In the genomic region with DNA sequence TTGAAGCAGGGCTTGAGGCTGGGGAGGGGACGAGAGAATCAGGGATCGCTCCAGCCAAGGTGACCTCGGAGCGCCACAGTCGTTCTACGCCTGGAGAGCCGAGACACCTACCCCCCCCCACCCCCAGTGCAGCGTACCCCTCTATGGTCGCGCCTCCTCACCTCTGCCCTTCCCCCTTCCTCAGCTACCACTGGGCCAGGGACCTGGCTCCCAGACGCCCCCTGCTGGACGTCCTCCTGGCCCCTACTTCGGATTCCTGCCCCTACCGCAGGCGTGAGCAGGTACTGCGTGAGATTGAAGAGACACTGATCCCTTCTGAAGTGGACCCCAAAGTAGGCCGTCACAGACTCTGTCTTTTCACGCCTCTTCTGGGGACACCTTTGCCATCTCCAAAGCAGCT, we compare ENCODE assay signal across 8 mouse cellular contexts. TPM values are rescaled to one million over a fixed set of nuclear protein-coding genes. Genes with fewer than 3 reads are reported as not detected.
DNase-seq lines count a peak whose midpoint lies in the region; ATAC-seq and TF ChIP-seq lines count a peak whose summit lies in the region.

No protein-coding gene starts in this region.

- peak; percentile 32 for DNase-seq in c-Kit-positive CD71-positive TER-119-positive erythroid progenitor cells, embryonic 14.5 days (ENCODE audit: low spot score)
- peak; percentile 89 for DNase-seq in hindbrain, embryonic 10.5 days (ENCODE audit: low spot score)
- DNase-seq in layer of hippocampus, postnatal 10 days (ENCODE audit: low spot score in 2 of 2): peak; percentile 84 to 90
- DNase-seq in lung, postnatal 10 days: peak; percentile 86
- DNase-seq in retina, embryonic 14.5 days (ENCODE audit: low spot score): peak; percentile 95
- DNase-seq in urinary bladder, adult 2 months (ENCODE audit: low spot score): peak; percentile 49

- H3K27ac ChIP-seq in ES-Bruce4 (ENCODE audit: insufficient read depth, low read length): no peak overlapping the region
- peak overlapping the region; percentile 98 for H3K27ac ChIP-seq in forebrain, embryonic 15.5 days (replicated peaks)
- H3K27ac ChIP-seq in hindbrain, embryonic 10.5 days: peak overlapping the region; percentile 93

- H3K4me2 ChIP-seq in forebrain, embryonic 15.5 days (replicated peaks): peak overlapping the region; percentile 90

- no peaks in the 10 kb centered on the region for H3K36me3 ChIP-seq in ES-Bruce4 (ENCODE audit: control insufficient read depth, insufficient read depth, low read length, poor library complexity, severe bottlenecking)
- H3K36me3 ChIP-seq in forebrain, embryonic 15.5 days: no peaks in the 10 kb centered on the region
- H3K36me3 ChIP-seq in hindbrain, embryonic 10.5 days: no peaks in the 10 kb centered on the region

- no peaks in the 10 kb centered on the region for H3K9me3 ChIP-seq in ES-Bruce4 (replicated peaks; ENCODE audit: control insufficient read depth, insufficient read depth, low read length, poor library complexity, severe bottlenecking)
- H3K9me3 ChIP-seq in forebrain, embryonic 15.5 days: no peaks in the 10 kb centered on the region
- H3K9me3 ChIP-seq in hindbrain, embryonic 10.5 days: no peaks in the 10 kb centered on the region

- peak; percentile 59; the same call in 1 of the 2 replicates for TF ChIP-seq EP300 in ES-Bruce4 (IDR thresholded peaks at IDR 0.05; ENCODE audit: insufficient read depth, low read depth, low read length)

- H3K9ac ChIP-seq in ES-Bruce4 (ENCODE audit: low read depth, poor library complexity, severe bottlenecking): peak overlapping the region; percentile 89
- H3K9ac ChIP-seq in forebrain, embryonic 15.5 days (replicated peaks): peak overlapping the region; percentile 98

- peaks cover 8% of the 10 kb centered on the region for H3K4me1 ChIP-seq in ES-Bruce4 (ENCODE audit: control insufficient read depth, insufficient read depth, low read length)
- peaks cover 66% of the 10 kb centered on the region for H3K4me1 ChIP-seq in forebrain, embryonic 15.5 days
- H3K4me1 ChIP-seq in hindbrain, embryonic 10.5 days (replicated peaks): peaks cover 82% of the 10 kb centered on the region

- H3K4me3 ChIP-seq in ES-Bruce4 (ENCODE audit: low read depth, low read length): peak overlapping the region; percentile 66
- peak overlapping the region; percentile 92 for H3K4me3 ChIP-seq in forebrain, embryonic 15.5 days
- peak overlapping the region; percentile 76 for H3K4me3 ChIP-seq in hindbrain, embryonic 10.5 days

- ATAC-seq in forebrain, embryonic 15.5 days (replicated peaks): peak; percentile 53

- WGBS in forebrain, embryonic 15.5 days: under 1% methylated on average over 18 of the region's 18 CpGs
- under 1% methylated on average over 18 of the region's 18 CpGs for WGBS in hindbrain, embryonic 10.5 days

- TF ChIP-seq POLR2A in ES-Bruce4 (IDR thresholded peaks at IDR 0.05; ENCODE audit: insufficient read depth, low read length): no peak

- peak; percentile 89 for TF ChIP-seq CTCF in ES-Bruce4 (IDR thresholded peaks at IDR 0.05; ENCODE audit: low read depth, low read length)

- no peaks in the 10 kb centered on the region for H3K27me3 ChIP-seq in ES-Bruce4 (ENCODE audit: control insufficient read depth, insufficient read depth, low read length, poor library complexity, severe bottlenecking)
- no peaks in the 10 kb centered on the region for H3K27me3 ChIP-seq in forebrain, embryonic 15.5 days
- H3K27me3 ChIP-seq in hindbrain, embryonic 10.5 days (ENCODE audit: insufficient read depth, poor library complexity, severe bottlenecking): peaks cover 94% of the 10 kb centered on the region

RNA-seq across cellular contexts. Expression of a gene that starts 0.3 kb away (rescaled TPM):
- polyA plus RNA-seq in ES-Bruce4 (2011; ENCODE audit: insufficient read depth, insufficient read length, low read depth, missing spikeins): 7.7 and 8.3 TPM in 2 replicates
- 10.8 and 11.6 TPM in 2 replicates for polyA plus RNA-seq in forebrain, embryonic 15.5 days (2015; fragmentation: Nextera tagmentation; extraction: Ambion mirVana)
- polyA plus RNA-seq in hindbrain, embryonic 10.5 days (2016; fragmentation: Nextera tagmentation; extraction: Ambion mirVana): 0.76 and 1.8 TPM in 2 replicates
- total RNA-seq in layer of hippocampus, postnatal 10 days (2021): 100 to 1,000 TPM; 271 to 286 TPM
- 1.4 and 1.6 TPM in 2 replicates for polyA plus RNA-seq in urinary bladder, adult 2 months (2012; rRNA removed)

RNA-seq across cellular contexts. Expression of a gene that starts 53.9 kb away (rescaled TPM):
- 39.3 and 44.1 TPM in 2 replicates for polyA plus RNA-seq in ES-Bruce4 (2011; ENCODE audit: insufficient read depth, insufficient read length, low read depth, missing spikeins)
- 4.6 and 5.8 TPM in 2 replicates for polyA plus RNA-seq in forebrain, embryonic 15.5 days (2015; fragmentation: Nextera tagmentation; extraction: Ambion mirVana)
- 13.4 and 14.3 TPM in 2 replicates for polyA plus RNA-seq in hindbrain, embryonic 10.5 days (2016; fragmentation: Nextera tagmentation; extraction: Ambion mirVana)
- total RNA-seq in layer of hippocampus, postnatal 10 days (2021): 1 to 10 TPM; 7.4 to 9.8 TPM
- 0.77 and 0.80 TPM in 2 replicates for polyA plus RNA-seq in urinary bladder, adult 2 months (2012; rRNA removed)

Comparison
In these comparisons a context has a peak if more than half of its experiments do, and no peak if none do; other contexts are left out.
1. DNase-seq: peak in every context shown above with its lines; median percentile 95 in retina, embryonic 14.5 days; 89 in hindbrain, embryonic 10.5 days; 87 in layer of hippocampus, postnatal 10 days; 86 in lung, postnatal 10 days; 49 in urinary bladder, adult 2 months; 32 in c-Kit-positive CD71-positive TER-119-positive erythroid progenitor cells, embryonic 14.5 days.